Mouse (Mus musculus) cortical plate, adult 2 months (tissue): ENCODE data around the gene Tpst2. TPM values are rescaled to one million over a fixed set of nuclear protein-coding genes. Genes with fewer than 3 reads are reported as not detected.

Source experiments
- H3K27ac ChIP-seq: fragments of 200-500 bp; 2 replicates; pipeline ENCODE4 v1.5.1; 2012; ENCODE audit warnings: low read length, control low read depth, inconsistent platforms; ENCODE audit not compliant: insufficient read depth
- H3K4me1 ChIP-seq: fragments of 200-500 bp; 2 replicates; pipeline ENCODE4 v1.6.1; 2011; ENCODE audit warnings: low read length; ENCODE audit not compliant: control insufficient read depth, insufficient read depth
- H3K4me3 ChIP-seq: fragments of 200-500 bp; 2 replicates; pipeline ENCODE4 v1.5.1; 2011; ENCODE audit warnings: mild to moderate bottlenecking, low read length, control low read depth; ENCODE audit not compliant: insufficient read depth
- CTCF ChIP-seq: fragments of 200-500 bp; IDR thresholded peaks from 2 replicates; pipeline ENCODE4 v1.5.1; 2011; ENCODE audit warnings: mild to moderate bottlenecking, control low read depth, low read length; ENCODE audit not compliant: insufficient read depth; ENCODE audit errors: extremely low read depth
- POLR2A ChIP-seq: fragments of 200-500 bp; IDR thresholded peaks from 2 replicates; pipeline ENCODE4 v1.6.1; 2011; ENCODE audit warnings: mild to moderate bottlenecking, low read length, control low read depth; ENCODE audit not compliant: insufficient read depth; ENCODE audit errors: extremely low read depth
- polyA plus RNA-seq: library from polyadenylated mRNA; depleted of rRNA; stranded (reverse); fragments of >200 nt; gene quantifications from 2 replicates; pipeline ENCODE4 v1.2.3, GENCODE M21; 2012

Gene Tpst2
- polyA plus RNA-seq, 1 experiment = 31.4 TPM

GRCm38 (mm10) chr5:112266011-112266777, 10.3 kb upstream of the Tpst2 start:
- TF ChIP-seq CTCF (no peak), POLR2A (no peak)
- H3K4me1 ChIP-seq = no peaks in the 10 kb centered on the region

GRCm38 (mm10) chr5:112270764-112271541, 5.5 kb upstream of the Tpst2 start:
- Histone ChIP-seq H3K4me3 (no peak overlapping the region), H3K4me1 (peaks cover 3% of the 10 kb centered on the region; the same call in 1 of the 2 replicates), H3K27ac (no peak overlapping the region)
- TF ChIP-seq POLR2A (no peak), CTCF (no peak)

More at GRCm38 (mm10) chr5:112266011-112266777, 10.3 kb upstream of the Tpst2 start:
- Histone ChIP-seq H3K4me3 (no peak overlapping the region), H3K27ac (no peak overlapping the region)

GRCm38 (mm10) chr5:112272934-112273333, 3.6 kb upstream of the Tpst2 start:
- peaks cover 5% of the 10 kb centered on the region for H3K4me1 ChIP-seq
- TF ChIP-seq CTCF (no peak), POLR2A (no peak)
- no peak overlapping the region for H3K27ac ChIP-seq
- H3K4me3 ChIP-seq = no peak overlapping the region

- no peak overlapping the region for H3K4me3 ChIP-seq
- peaks cover 6% of the 10 kb centered on the region for H3K4me1 ChIP-seq
- TF ChIP-seq CTCF = no peak
- H3K27ac ChIP-seq = no peak overlapping the region
Measured at GRCm38 (mm10) chr5:112273746-112274463, 2.6 kb upstream of the Tpst2 start.

GRCm38 (mm10) chr5:112275021-112275804, 1.3 kb upstream of the Tpst2 start:
- H3K4me1 ChIP-seq = peaks cover 9% of the 10 kb centered on the region
- no peak overlapping the region for H3K27ac ChIP-seq
- peak overlapping the region; percentile 61; the same call in 1 of the 2 replicates for H3K4me3 ChIP-seq
- TF ChIP-seq CTCF = no peak
- no peak for TF ChIP-seq POLR2A

GRCm38 (mm10) chr5:112276907-112277348, 437 bp downstream of the Tpst2 start:
- Histone ChIP-seq H3K4me3 (peak overlapping the region; percentile 61), H3K27ac (peak overlapping the region; percentile 61), H3K4me1 (peaks cover 6% of the 10 kb centered on the region)
- no peak for TF ChIP-seq POLR2A
- no peak for TF ChIP-seq CTCF

GRCm38 (mm10) chr5:112277906-112278470, 1.5 kb downstream of the Tpst2 start:
- H3K27ac ChIP-seq = no peak overlapping the region
- peak overlapping the region; percentile 61; the same call in 1 of the 2 replicates for H3K4me3 ChIP-seq
- TF ChIP-seq POLR2A (no peak), CTCF (no peak)
- H3K4me1 ChIP-seq = peaks cover 6% of the 10 kb centered on the region

GRCm38 (mm10) chr5:112279181-112280021, 2.9 kb downstream of the Tpst2 start:
- TF ChIP-seq POLR2A (no peak), CTCF (no peak)
- Histone ChIP-seq H3K4me1 (peaks cover 6% of the 10 kb centered on the region), H3K4me3 (no peak overlapping the region), H3K27ac (no peak overlapping the region)
